Mouse (Mus musculus) small intestine, adult 2 months (tissue): ENCODE measurements around the gene Ndrg2. TPM values are rescaled to one million over a fixed set of nuclear protein-coding genes. Genes with fewer than 3 reads are reported as not detected.

Source experiments
- H3K27ac ChIP-seq: fragments of 200-500 bp; 2 replicates; pipeline ENCODE4 v1.5.1; 2012; ENCODE audit warnings: low read depth, low read length, control low read depth, inconsistent platforms; ENCODE audit not compliant: insufficient read depth
- H3K27me3 ChIP-seq: fragments of 200-500 bp; 2 replicates; pipeline ENCODE4 v1.6.1; 2012; ENCODE audit warnings: mild to moderate bottlenecking, moderate library complexity, low read length, inconsistent platforms; ENCODE audit not compliant: control insufficient read depth, insufficient read depth
- H3K36me3 ChIP-seq: fragments of 200-500 bp; 2 replicates; pipeline ENCODE4 v1.6.1; 2012; ENCODE audit warnings: mild to moderate bottlenecking, low read length, control low read depth, inconsistent platforms; ENCODE audit not compliant: control insufficient read depth, insufficient read depth
- H3K4me1 ChIP-seq: fragments of 200-500 bp; 2 replicates; pipeline ENCODE4 v1.6.1; 2012; ENCODE audit warnings: low read length, inconsistent platforms, mixed read lengths; ENCODE audit not compliant: control insufficient read depth, insufficient read depth, insufficient read length
- H3K4me3 ChIP-seq: fragments of 200-500 bp; 2 replicates; pipeline ENCODE4 v1.5.1; 2012; ENCODE audit warnings: low read depth, mild to moderate bottlenecking, control low read depth, inconsistent platforms, low read length, moderate library complexity
- CTCF ChIP-seq: fragments of 200-500 bp; IDR thresholded peaks from 2 replicates; pipeline ENCODE4 v1.5.1; 2012; ENCODE audit warnings: low read depth, mild to moderate bottlenecking, control low read depth, inconsistent platforms, low read length, moderate library complexity, mixed read lengths; ENCODE audit not compliant: insufficient replicate concordance, insufficient read length; ENCODE audit errors: extremely low read depth
- POLR2A ChIP-seq: fragments of 200-500 bp; IDR thresholded peaks from 2 replicates; pipeline ENCODE4 v1.6.1; 2012; ENCODE audit warnings: low read depth, mild to moderate bottlenecking, control low read depth, inconsistent platforms, low read length, moderate library complexity
- WGBS: fragments of 180-500 bp; shearing (Covaris S2); methylation state at CpG from one replicate; pipeline ENCODE4 v1.1.7; 2018; 5-methylcytosine and 5-hydroxymethylcytosine counted together
- polyA plus RNA-seq: library from polyadenylated mRNA; depleted of rRNA; stranded (reverse); fragments of >200 nt; gene quantifications from 2 replicates; pipeline ENCODE4 v1.2.3, GENCODE M21; 2012

Ndrg2 gene
- polyA plus RNA-seq, 1 experiment: 32.9 TPM

- H3K27me3 ChIP-seq: no peaks in the 10 kb centered on the region
- no peak for TF ChIP-seq CTCF
- no peak for TF ChIP-seq POLR2A
- H3K4me1 ChIP-seq: no peaks in the 10 kb centered on the region; the same call in 1 of the 2 replicates
- 89% methylated on average over 6 of the region's 6 CpGs for WGBS
- H3K36me3 ChIP-seq: peaks cover 40% of the 10 kb centered on the region
- no peak overlapping the region for H3K4me3 ChIP-seq
- no peak overlapping the region for H3K27ac ChIP-seq
Measured at GRCm38 (mm10) chr14:51889833-51890232, 24.1 kb downstream of the Ndrg2 start.

DNA sequence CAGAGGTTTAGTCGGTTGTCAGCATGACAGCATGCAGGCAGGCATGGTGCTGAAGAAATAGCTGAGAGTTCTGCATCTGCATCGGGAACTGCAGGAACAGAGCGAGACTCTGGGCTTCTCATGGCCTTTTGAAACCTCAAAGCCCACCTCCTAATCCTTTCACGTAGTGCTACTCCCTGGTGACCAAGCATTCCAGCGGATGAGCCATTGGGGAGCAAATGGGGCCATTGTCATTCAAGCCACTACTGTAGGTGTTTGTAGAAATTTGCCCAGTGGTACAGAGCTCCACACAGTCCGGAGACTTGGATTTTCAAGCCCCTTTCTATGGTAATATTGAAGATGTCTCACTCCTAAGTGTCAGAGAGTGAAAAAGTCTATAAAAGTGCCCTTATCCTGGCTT, 27.9 kb downstream of the Ndrg2 start:
- 0 out of 2 replicates have a peak overlapping the region, but pooled peaks have one; percentile 8 for H3K4me3 ChIP-seq
- TF ChIP-seq CTCF (no peak), POLR2A (no peak)
- 73% methylated on average over 6 of the region's 6 CpGs for WGBS
- H3K27ac ChIP-seq: no peak overlapping the region
- peaks cover 29% of the 10 kb centered on the region for H3K36me3 ChIP-seq
- no peaks in the 10 kb centered on the region for H3K27me3 ChIP-seq
- no peaks in the 10 kb centered on the region; the same call in 1 of the 2 replicates for H3K4me1 ChIP-seq

- H3K4me1 ChIP-seq: no peaks in the 10 kb centered on the region; the same call in 1 of the 2 replicates
- H3K4me3 ChIP-seq: peak within 1 kb of the TSS; percentile 96
- H3K27me3 ChIP-seq: no peaks in the 10 kb centered on the region
- WGBS: under 1% methylated on average over 43 of the region's 43 CpGs
- H3K36me3 ChIP-seq: peaks cover 18% of the 10 kb centered on the region
- TF ChIP-seq CTCF: peak; percentile 22; the same call in 1 of the 2 replicates
- TF ChIP-seq POLR2A: peak; percentile 48; the same call in 1 of the 2 replicates
- H3K27ac ChIP-seq: peak within 1 kb of the TSS; percentile 25
Measured at GRCm38 (mm10) chr14:51884598-51885331, 29.2 kb downstream of the Ndrg2 start, which contains the start of gene Mettl17. Mettl17 (plus strand) TSS chr14:51884842.

DNA sequence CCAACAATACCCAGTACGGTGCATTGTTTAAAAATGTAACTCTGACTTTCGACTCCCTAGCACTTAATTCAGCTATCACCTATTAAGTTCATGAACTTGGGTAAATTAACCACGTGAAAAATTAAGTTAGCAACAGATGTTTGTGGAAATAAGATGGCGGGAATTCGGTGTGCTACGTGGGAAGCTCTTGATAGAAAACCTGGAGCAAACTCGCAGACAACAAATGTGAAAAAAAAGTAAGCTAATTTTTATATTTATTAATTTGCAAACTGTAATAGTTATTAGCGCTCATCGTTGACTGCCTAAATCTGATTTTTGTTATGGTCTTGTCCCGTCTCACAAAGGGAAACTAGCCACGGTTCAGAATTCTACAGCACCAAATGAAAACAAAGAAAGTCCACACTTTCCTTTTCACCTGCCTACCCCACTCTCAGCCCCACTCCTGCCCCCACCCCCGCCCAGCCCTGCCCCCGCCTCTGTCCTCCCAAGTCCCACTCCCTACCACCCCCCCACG, 29.9 kb downstream of the Ndrg2 start:
- H3K4me3 ChIP-seq: peak overlapping the region; percentile 96
- TF ChIP-seq CTCF (no peak), POLR2A (no peak)
- 2% methylated on average over 14 of the region's 14 CpGs for WGBS
- no peaks in the 10 kb centered on the region; the same call in 1 of the 2 replicates for H3K4me1 ChIP-seq
- H3K27ac ChIP-seq: 0 out of 2 replicates have a peak overlapping the region, but pooled peaks have one; percentile 14
- peaks cover 12% of the 10 kb centered on the region for H3K36me3 ChIP-seq
- H3K27me3 ChIP-seq: no peaks in the 10 kb centered on the region

GRCm38 (mm10) chr14:51883527-51884030, 30.4 kb downstream of the Ndrg2 start:
- Histone ChIP-seq H3K36me3 (peaks cover 7% of the 10 kb centered on the region), H3K27me3 (no peaks in the 10 kb centered on the region), H3K27ac (0 out of 2 replicates have a peak overlapping the region, but pooled peaks have one; percentile 14), H3K4me1 (no peaks in the 10 kb centered on the region; the same call in 1 of the 2 replicates), H3K4me3 (no peak overlapping the region)
- TF ChIP-seq CTCF (no peak), POLR2A (no peak)
- under 1% methylated on average over 4 of the region's 4 CpGs for WGBS

DNA sequence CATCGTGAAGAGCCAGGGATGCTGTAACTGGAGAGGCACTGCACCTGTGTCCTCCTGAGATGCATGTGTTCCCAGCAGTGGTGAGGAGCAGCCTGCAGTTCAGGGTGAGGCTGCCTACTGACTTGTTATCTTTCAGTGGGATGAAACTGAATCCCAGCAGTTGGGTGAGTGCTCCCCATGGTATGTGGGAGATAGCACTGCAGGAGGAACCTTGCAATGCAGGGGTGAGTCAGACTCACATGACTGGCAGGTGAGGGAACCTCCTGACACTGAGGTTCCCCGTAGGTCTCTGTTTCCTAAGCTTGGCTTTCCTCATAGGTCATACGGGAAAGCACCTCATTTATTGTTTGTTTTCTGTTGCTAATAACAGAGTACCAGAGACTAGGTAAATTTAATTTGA, 36.4 kb downstream of the Ndrg2 start:
- Histone ChIP-seq H3K4me1 (no peaks in the 10 kb centered on the region), H3K27ac (no peak overlapping the region), H3K27me3 (no peaks in the 10 kb centered on the region), H3K4me3 (no peak overlapping the region), H3K36me3 (no peaks in the 10 kb centered on the region)
- TF ChIP-seq CTCF (no peak), POLR2A (no peak)
- WGBS: 46% methylated on average over 3 of the region's 3 CpGs

DNA sequence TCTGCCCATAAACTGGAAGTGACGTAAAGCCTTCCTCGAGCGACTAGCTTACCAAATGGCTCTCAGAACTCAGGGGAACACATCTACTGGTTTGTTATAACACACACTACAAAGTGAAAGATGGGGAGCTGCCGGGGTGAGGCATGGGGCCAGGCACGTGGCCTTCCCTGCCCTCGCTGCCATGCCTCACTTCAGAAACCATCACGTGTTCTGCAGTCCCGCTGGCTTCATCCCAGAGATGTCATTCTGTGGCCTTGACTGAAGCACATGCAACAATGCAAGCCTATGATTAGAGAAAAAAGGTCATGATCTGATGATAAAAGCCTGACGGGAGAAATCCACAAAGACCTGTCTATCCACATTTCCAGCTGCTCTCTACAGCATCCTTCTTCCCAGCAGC, 42.2 kb downstream of the Ndrg2 start:
- TF ChIP-seq POLR2A (no peak), CTCF (no peak)
- Histone ChIP-seq H3K36me3 (no peaks in the 10 kb centered on the region), H3K27ac (no peak overlapping the region), H3K4me3 (no peak overlapping the region), H3K4me1 (no peaks in the 10 kb centered on the region), H3K27me3 (no peaks in the 10 kb centered on the region)
- 67% methylated on average over 9 of the region's 9 CpGs for WGBS
